Mouse (Mus musculus) retina, embryonic 14.5 days (tissue): ENCODE data around the gene Nrl.

Experiments used
- DNase-seq: peaks from one replicate; pipeline ENCODE4 v3.0.0-alpha.2; 2015; ENCODE audit warnings: low spot score

Gene Nrl

GRCm38 (mm10) chr14:55524785-55525184 lies at the start of gene Nrl:
Gene Nrl, minus strand, starts transcription at chr14:55524981.
- peak; percentile 41 for DNase-seq

- no peak for DNase-seq
Measured at GRCm38 (mm10) chr14:55571760-55572159, 47.0 kb upstream of the Nrl start.

GRCm38 (mm10) chr14:55570588-55570987 lies 45.8 kb upstream of the Nrl start:
- DNase-seq = no peak

GRCm38 (mm10) chr14:55567496-55567895 lies 42.7 kb upstream of the Nrl start:
- no peak for DNase-seq

- DNase-seq = no peak
Measured at GRCm38 (mm10) chr14:55565748-55566147, 41.0 kb upstream of the Nrl start.

GRCm38 (mm10) chr14:55563249-55563648 lies 38.5 kb upstream of the Nrl start:
- DNase-seq = no peak

GRCm38 (mm10) chr14:55561860-55562259 lies 37.1 kb upstream of the Nrl start:
- DNase-seq = no peak

- DNase-seq = peak; percentile 99
Measured at GRCm38 (mm10) chr14:55560202-55561073, 35.7 kb upstream of the Nrl start, which contains the start of gene A730061H03Rik. Gene A730061H03Rik, minus strand, starts transcription at chr14:55560406.

GRCm38 (mm10) chr14:55559799-55560201 lies 35.0 kb upstream of the Nrl start, which contains the start of gene Dcaf11:
Gene Dcaf11, plus strand, starts transcription at chr14:55560006.
- peak; percentile 94 for DNase-seq

GRCm38 (mm10) chr14:55558740-55559448 lies 34.1 kb upstream of the Nrl start:
- no peak for DNase-seq

- DNase-seq = no peak
Measured at GRCm38 (mm10) chr14:55557587-55557986, 32.8 kb upstream of the Nrl start.

- DNase-seq = peak; percentile 83
Measured at GRCm38 (mm10) chr14:55557003-55557402, 32.2 kb upstream of the Nrl start.

GRCm38 (mm10) chr14:55555788-55556187 lies 31.0 kb upstream of the Nrl start:
- DNase-seq = no peak

- DNase-seq = no peak
Measured at GRCm38 (mm10) chr14:55554635-55555034, 29.9 kb upstream of the Nrl start.

- DNase-seq = no peak
Measured at GRCm38 (mm10) chr14:55551794-55552193, 27.0 kb upstream of the Nrl start.

- no peak for DNase-seq
Measured at GRCm38 (mm10) chr14:55551347-55551746, 26.6 kb upstream of the Nrl start.

- no peak for DNase-seq
Measured at GRCm38 (mm10) chr14:55550191-55550590, 25.4 kb upstream of the Nrl start.

- no peak for DNase-seq
Measured at GRCm38 (mm10) chr14:55544334-55544733, 19.6 kb upstream of the Nrl start.

GRCm38 (mm10) chr14:55542268-55542667 lies 17.5 kb upstream of the Nrl start:
- no peak for DNase-seq

- DNase-seq = peak; percentile 59
Measured at GRCm38 (mm10) chr14:55540787-55541321, 16.1 kb upstream of the Nrl start.

GRCm38 (mm10) chr14:55540067-55540786 lies 15.4 kb upstream of the Nrl start, which contains the start of gene Pck2:
Gene Pck2, plus strand, starts transcription at chr14:55540266.
- DNase-seq = peak; percentile 82
